Mouse (Mus musculus) heart, embryonic 12.5 days (tissue): Measurements from ENCODE around the gene Prox1. TPM values are rescaled to one million over a fixed set of nuclear protein-coding genes. Genes with fewer than 3 reads are reported as not detected.

Source experiments
- ATAC-seq: fragments of 200-750 bp; cut with Nextera tagmentation; 2 replicates; pipeline ENCODE4 v1.8.0; 2017; ENCODE audit warnings: moderate TSS enrichment, moderate library complexity; ENCODE audit not compliant: insufficient number of reproducible peaks, low FRiP score
- H3K27ac ChIP-seq: fragments of 300-500 bp; sonication (generic); 2 replicates; pipeline ENCODE4 v1.5.1; 2016; ENCODE audit warnings: mild to moderate bottlenecking, moderate library complexity; ENCODE audit not compliant: poor library complexity, severe bottlenecking
- H3K27me3 ChIP-seq: fragments of 300-500 bp; sonication (generic); replicated peaks from 2 replicates; pipeline ENCODE4 v1.6.1; 2016; ENCODE audit warnings: mild to moderate bottlenecking, moderate library complexity
- H3K36me3 ChIP-seq: fragments of 300-500 bp; sonication (generic); 2 replicates; pipeline ENCODE4 v1.6.1; 2016; ENCODE audit warnings: mild to moderate bottlenecking, moderate library complexity
- H3K4me1 ChIP-seq: fragments of 300-500 bp; sonication (generic); replicated peaks from 2 replicates; pipeline ENCODE4 v1.6.1; 2016; ENCODE audit warnings: mild to moderate bottlenecking
- H3K4me2 ChIP-seq: fragments of 300-500 bp; sonication (generic); 2 replicates; pipeline ENCODE4 v1.6.1; 2016; ENCODE audit warnings: mild to moderate bottlenecking, moderate library complexity
- H3K4me3 ChIP-seq: fragments of 300-500 bp; sonication (generic); 2 replicates; pipeline ENCODE4 v1.5.1; 2016; ENCODE audit warnings: mild to moderate bottlenecking
- H3K9ac ChIP-seq: fragments of 300-500 bp; sonication (generic); 2 replicates; pipeline ENCODE4 v1.6.1; 2016; ENCODE audit warnings: mild to moderate bottlenecking, moderate library complexity
- H3K9me3 ChIP-seq: fragments of 300-500 bp; sonication (generic); replicated peaks from 2 replicates; pipeline ENCODE4 v1.6.1; 2016; ENCODE audit warnings: mild to moderate bottlenecking, moderate library complexity
- WGBS: fragments of 180-500 bp; shearing (Covaris S2); methylation state at CpG from one replicate; pipeline ENCODE4 v1.1.7; 2016; 5-methylcytosine and 5-hydroxymethylcytosine counted together
- polyA plus RNA-seq: library from polyadenylated mRNA; unstranded; fragments of >200 nt; fragmentation: Nextera tagmentation; extraction: Ambion mirVana; gene quantifications from 2 replicates; pipeline ENCODE4 v1.2.1, GENCODE M21; 2016

Gene Prox1
- polyA plus RNA-seq, 1 experiment from 2014 or later, result 26.5 TPM

DNA sequence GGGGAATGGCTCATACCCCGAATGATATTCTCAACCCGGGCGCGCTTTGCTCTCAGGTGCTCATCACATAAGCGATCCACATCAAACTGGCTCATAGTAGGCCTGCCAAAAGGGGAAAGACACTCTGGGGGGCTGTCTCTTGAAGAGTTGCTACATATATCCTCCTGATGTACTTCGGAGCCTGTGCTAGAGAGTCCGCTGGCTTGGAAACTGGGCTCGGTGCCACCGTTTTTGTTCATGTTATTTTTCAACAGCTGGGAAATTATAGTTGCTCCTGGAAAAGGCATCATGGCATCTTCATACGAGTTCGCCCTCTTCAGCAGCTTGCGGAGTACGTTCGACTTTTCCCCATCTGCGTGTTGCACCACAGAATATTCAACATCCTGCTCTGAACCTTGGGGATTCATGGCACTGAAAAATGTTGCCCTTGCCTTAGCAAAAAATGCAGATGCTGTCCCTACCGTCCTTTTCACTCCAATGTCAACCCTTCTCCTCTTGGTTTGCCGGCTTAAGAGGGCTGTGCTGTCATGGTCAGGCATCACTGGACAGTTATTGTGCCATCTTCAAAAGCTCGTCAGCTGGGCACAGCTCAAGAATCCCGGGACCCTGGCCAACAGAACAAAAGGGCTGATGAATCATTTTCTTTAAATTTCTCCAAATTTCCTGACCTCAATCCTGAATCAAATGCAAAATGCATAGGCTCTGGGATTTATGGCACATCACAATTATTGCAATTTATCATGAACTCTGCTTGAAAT lies 8.6 kb downstream of the Prox1 start:
- H3K4me1 ChIP-seq, result peaks cover 7% of the 10 kb centered on the region
- H3K36me3 ChIP-seq, result peaks cover 44% of the 10 kb centered on the region
- no peak overlapping the region for H3K4me2 ChIP-seq
- no peak overlapping the region for H3K9ac ChIP-seq
- H3K27me3 ChIP-seq, result no peaks in the 10 kb centered on the region
- no peak overlapping the region for H3K27ac ChIP-seq
- no peaks in the 10 kb centered on the region for H3K9me3 ChIP-seq
- WGBS, result 86% methylated on average over 19 of the region's 19 CpGs
- no peak overlapping the region for H3K4me3 ChIP-seq
- ATAC-seq, result no peak

DNA sequence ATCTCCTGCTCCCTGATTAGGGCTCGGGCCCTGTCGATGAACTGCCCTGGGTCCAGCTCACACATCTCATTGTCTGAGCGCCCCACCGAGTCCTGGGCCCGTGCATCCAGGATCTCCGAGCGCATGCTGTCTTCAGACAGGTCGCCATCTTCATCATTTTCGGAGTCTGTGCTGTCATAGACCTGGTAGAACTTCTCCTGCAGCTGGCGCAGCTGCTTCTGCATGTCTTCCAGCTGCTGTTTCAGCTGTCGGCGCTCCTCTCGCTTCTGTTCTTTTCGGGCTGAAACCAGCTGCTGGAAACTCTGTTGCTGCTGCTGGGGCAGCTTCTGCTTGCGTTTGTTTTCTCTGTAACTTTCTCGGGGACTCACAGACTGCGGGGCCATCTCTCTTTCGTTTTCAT lies 9.2 kb downstream of the Prox1 start:
- Histone ChIP-seq H3K36me3 (peaks cover 46% of the 10 kb centered on the region), H3K27ac (no peak overlapping the region), H3K9ac (no peak overlapping the region), H3K4me1 (peaks cover 7% of the 10 kb centered on the region), H3K4me2 (no peak overlapping the region), H3K9me3 (no peaks in the 10 kb centered on the region), H3K4me3 (no peak overlapping the region), H3K27me3 (no peaks in the 10 kb centered on the region)
- WGBS, result 85% methylated on average over 18 of the region's 18 CpGs
- no peak for ATAC-seq

DNA sequence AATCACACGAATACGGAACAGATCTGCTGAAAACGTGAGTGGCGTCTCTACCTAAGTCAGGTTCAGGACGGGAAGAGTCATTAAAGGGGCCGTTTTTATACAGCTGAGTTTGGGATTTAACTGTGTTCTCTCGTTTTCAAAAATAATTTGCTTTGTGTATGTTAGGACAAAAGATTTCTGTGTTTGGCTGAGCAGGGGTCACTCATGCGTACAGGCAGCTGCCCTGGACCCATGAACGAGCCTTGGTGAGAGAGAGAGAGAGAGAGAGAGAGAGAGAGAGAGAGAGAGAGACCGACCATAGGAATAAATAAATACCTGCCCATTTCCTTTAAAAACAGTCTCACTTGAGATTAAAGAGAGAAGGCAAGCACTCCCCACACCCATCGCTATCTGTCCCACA lies 11.1 kb downstream of the Prox1 start:
- no peaks in the 10 kb centered on the region for H3K9me3 ChIP-seq
- peaks cover 2% of the 10 kb centered on the region; the same call in 1 of the 2 replicates for H3K4me1 ChIP-seq
- ATAC-seq, result no peak
- no peak overlapping the region for H3K9ac ChIP-seq
- no peaks in the 10 kb centered on the region for H3K27me3 ChIP-seq
- no peak overlapping the region for H3K4me3 ChIP-seq
- no peak overlapping the region for H3K27ac ChIP-seq
- WGBS, result 80% methylated on average over 11 of the region's 11 CpGs
- H3K36me3 ChIP-seq, result peaks cover 46% of the 10 kb centered on the region
- no peak overlapping the region for H3K4me2 ChIP-seq

GRCm38 (mm10) chr1:190155751-190156150 lies 14.8 kb downstream of the Prox1 start:
- no peak for ATAC-seq
- peaks cover 2% of the 10 kb centered on the region for H3K4me1 ChIP-seq
- H3K27ac ChIP-seq, result no peak overlapping the region
- H3K4me2 ChIP-seq, result no peak overlapping the region
- H3K9ac ChIP-seq, result no peak overlapping the region
- 59% methylated on average over 8 of the region's 8 CpGs for WGBS
- no peaks in the 10 kb centered on the region for H3K27me3 ChIP-seq
- H3K4me3 ChIP-seq, result no peak overlapping the region
- no peaks in the 10 kb centered on the region for H3K9me3 ChIP-seq
- peaks cover 43% of the 10 kb centered on the region for H3K36me3 ChIP-seq

GRCm38 (mm10) chr1:190155021-190155420 lies 15.5 kb downstream of the Prox1 start:
- WGBS, result 59% methylated on average over 2 of the region's 2 CpGs
- Histone ChIP-seq H3K4me1 (peaks cover 2% of the 10 kb centered on the region), H3K9ac (no peak overlapping the region), H3K4me3 (no peak overlapping the region), H3K9me3 (no peaks in the 10 kb centered on the region), H3K36me3 (peaks cover 36% of the 10 kb centered on the region), H3K27me3 (no peaks in the 10 kb centered on the region), H3K27ac (no peak overlapping the region), H3K4me2 (no peak overlapping the region)
- ATAC-seq, result no peak

DNA sequence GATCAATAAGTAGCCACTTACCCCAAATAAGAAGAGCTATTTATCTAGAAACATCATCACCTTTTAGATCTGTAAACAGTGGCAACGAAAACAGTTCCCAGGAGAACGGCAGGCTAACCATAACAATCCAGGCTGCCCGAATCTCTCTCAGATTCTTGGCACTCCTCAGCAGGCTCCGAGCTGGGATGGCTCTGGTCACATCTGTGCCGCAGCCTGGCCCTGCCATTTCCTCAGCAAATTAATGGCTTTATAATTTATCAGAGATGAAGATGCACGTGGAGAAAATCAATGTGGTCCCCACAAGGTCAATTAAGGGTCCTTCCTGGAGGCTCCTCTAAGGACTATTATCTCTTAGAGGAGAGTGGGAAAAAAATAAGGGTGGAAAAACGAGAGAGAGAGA lies 16.2 kb downstream of the Prox1 start:
- Histone ChIP-seq H3K9me3 (no peaks in the 10 kb centered on the region), H3K9ac (no peak overlapping the region), H3K27me3 (no peaks in the 10 kb centered on the region), H3K36me3 (peaks cover 32% of the 10 kb centered on the region), H3K4me3 (no peak overlapping the region), H3K27ac (no peak overlapping the region), H3K4me2 (no peak overlapping the region), H3K4me1 (peaks cover 9% of the 10 kb centered on the region)
- WGBS, result 33% methylated on average over 7 of the region's 7 CpGs
- no peak for ATAC-seq

- H3K27ac ChIP-seq, result no peak overlapping the region
- 95% methylated on average over 6 of the region's 6 CpGs for WGBS
- H3K9me3 ChIP-seq, result no peaks in the 10 kb centered on the region
- H3K4me1 ChIP-seq, result peaks cover 23% of the 10 kb centered on the region
- ATAC-seq, result no peak
- H3K9ac ChIP-seq, result no peak overlapping the region
- H3K4me2 ChIP-seq, result no peak overlapping the region
- H3K36me3 ChIP-seq, result peaks cover 18% of the 10 kb centered on the region
- no peaks in the 10 kb centered on the region for H3K27me3 ChIP-seq
- H3K4me3 ChIP-seq, result no peak overlapping the region
Observed at GRCm38 (mm10) chr1:190152603-190153002, 17.9 kb downstream of the Prox1 start.

- H3K9me3 ChIP-seq, result no peaks in the 10 kb centered on the region
- H3K4me2 ChIP-seq, result no peak overlapping the region
- H3K27me3 ChIP-seq, result no peaks in the 10 kb centered on the region
- H3K4me1 ChIP-seq, result peaks cover 39% of the 10 kb centered on the region
- H3K27ac ChIP-seq, result peak overlapping the region; percentile 61; the same call in 1 of the 2 replicates
- H3K9ac ChIP-seq, result no peak overlapping the region
- H3K4me3 ChIP-seq, result no peak overlapping the region
- no peak for ATAC-seq
- WGBS, result 72% methylated on average over 17 of the region's 17 CpGs
- peaks cover 19% of the 10 kb centered on the region for H3K36me3 ChIP-seq
Observed at GRCm38 (mm10) chr1:190149233-190149741, 21.2 kb downstream of the Prox1 start.

DNA sequence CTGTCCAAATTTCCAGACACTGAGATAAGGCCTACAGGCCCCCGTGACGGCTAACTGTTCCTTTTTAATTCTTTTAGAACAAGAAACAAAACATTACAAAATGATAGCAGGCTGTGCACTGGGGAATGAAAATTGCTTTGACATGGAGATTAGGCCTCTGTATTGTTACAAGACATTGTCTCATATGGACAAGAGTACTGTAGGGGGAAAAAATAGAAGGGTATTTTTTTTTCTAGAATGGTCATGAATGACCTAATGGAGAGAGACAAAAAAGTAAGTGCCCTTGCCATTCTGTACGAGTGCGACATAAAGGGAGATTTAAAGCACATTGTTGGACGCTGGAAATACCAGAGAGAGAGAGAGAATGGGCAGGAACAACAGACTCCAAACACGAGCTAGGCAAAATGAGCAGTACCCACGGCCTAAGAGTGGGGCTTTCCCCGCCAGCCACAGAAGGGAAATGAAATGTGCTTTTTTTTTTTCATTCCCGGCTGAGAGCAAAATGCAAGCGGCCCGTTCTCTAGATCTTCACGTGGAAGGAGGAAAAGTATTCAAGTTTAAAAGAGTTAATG lies 21.8 kb downstream of the Prox1 start:
- no peak overlapping the region for H3K4me3 ChIP-seq
- H3K9ac ChIP-seq, result no peak overlapping the region
- WGBS, result 37% methylated on average over 12 of the region's 12 CpGs
- H3K27ac ChIP-seq, result peak overlapping the region; percentile 61
- H3K4me1 ChIP-seq, result peaks cover 44% of the 10 kb centered on the region
- no peaks in the 10 kb centered on the region for H3K9me3 ChIP-seq
- H3K36me3 ChIP-seq, result peaks cover 18% of the 10 kb centered on the region
- no peak for ATAC-seq
- no peaks in the 10 kb centered on the region for H3K27me3 ChIP-seq
- no peak overlapping the region for H3K4me2 ChIP-seq

DNA sequence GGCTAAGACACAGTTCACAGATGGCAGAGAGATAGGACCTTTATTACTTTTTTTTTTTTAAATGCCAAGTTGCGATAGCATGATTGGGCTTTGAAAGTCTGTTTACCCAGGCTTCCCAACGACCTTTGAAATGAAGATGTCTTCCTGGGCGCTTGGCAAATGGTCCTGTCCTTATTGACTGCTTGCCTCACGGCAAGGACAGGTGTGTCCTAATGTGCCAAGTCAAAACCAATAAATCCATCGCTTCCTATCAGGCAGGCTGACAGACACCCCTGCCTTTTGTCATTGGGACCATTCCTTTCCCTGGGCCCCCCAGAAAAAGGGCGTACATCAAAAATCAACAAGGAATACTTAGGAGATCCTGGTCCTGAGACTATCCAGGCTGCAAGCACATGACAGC lies 22.7 kb downstream of the Prox1 start:
- 77% methylated on average over 6 of the region's 6 CpGs for WGBS
- Histone ChIP-seq H3K27ac (peak overlapping the region; percentile 55; the same call in 1 of the 2 replicates), H3K36me3 (peaks cover 9% of the 10 kb centered on the region), H3K27me3 (no peaks in the 10 kb centered on the region), H3K4me1 (peaks cover 53% of the 10 kb centered on the region), H3K4me3 (no peak overlapping the region), H3K9ac (no peak overlapping the region), H3K4me2 (no peak overlapping the region), H3K9me3 (no peaks in the 10 kb centered on the region)
- no peak for ATAC-seq

- H3K4me2 ChIP-seq, result 0 out of 2 replicates have a peak overlapping the region, but pooled peaks have one; percentile 14
- peaks cover 66% of the 10 kb centered on the region for H3K4me1 ChIP-seq
- H3K9me3 ChIP-seq, result no peaks in the 10 kb centered on the region
- H3K9ac ChIP-seq, result no peak overlapping the region
- peaks cover 28% of the 10 kb centered on the region for H3K36me3 ChIP-seq
- no peak overlapping the region for H3K4me3 ChIP-seq
- no peak for ATAC-seq
- H3K27ac ChIP-seq, result peak overlapping the region; percentile 94
- no peaks in the 10 kb centered on the region for H3K27me3 ChIP-seq
Observed at GRCm38 (mm10) chr1:190144416-190144815, 26.1 kb downstream of the Prox1 start.
